Mouse (Mus musculus): Measurements from ENCODE around the gene Tmem230. TPM values are rescaled to one million over a fixed set of nuclear protein-coding genes. Genes with fewer than 3 reads are reported as not detected.

Gene Tmem230
- total and polyA plus RNA-seq, 2 experiments from 2014 or later, result 37.1 to 46.1 TPM

DNA sequence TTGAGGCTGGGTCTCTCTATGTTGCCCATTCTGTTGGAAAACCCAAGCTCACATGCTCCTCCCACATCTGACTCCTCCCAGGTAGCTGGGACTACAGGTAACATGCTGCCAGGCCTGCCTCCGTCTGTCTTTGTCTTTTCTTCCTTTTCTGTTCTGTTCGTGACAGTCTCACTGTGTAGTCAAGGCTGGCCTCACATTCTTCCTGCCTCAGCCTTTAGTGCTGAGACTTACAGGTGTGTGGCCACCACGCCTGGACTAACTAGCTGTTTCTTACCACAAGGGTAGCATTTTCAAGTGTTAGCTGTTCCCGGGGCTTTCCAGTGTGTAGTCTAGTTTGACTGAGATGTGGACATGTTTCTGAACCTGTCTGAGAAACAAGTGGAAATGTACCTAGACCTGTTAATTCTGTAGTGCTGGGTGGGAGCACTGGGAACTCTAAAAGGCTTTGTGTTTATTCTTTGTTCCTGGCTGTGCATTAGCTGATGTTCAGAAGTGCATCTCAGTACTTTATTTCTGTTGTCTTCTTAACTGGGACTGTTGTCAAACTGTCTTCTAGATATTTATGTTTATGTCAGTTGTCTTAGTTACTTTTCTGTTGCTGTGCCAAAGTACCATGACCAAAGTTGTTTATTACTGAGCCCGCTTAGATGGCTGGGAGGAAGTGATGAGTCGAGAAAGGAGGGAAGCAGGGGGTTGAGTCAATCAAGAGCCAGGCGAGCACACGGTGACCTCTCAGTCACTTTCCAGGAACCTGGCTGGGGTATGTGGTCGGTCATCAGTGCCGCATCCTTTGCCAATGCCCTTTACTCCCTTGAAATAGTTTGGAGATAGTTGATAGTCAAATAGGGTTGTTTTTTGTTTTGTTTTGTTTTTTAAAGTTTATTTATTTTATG is 34.2 kb upstream of the Tmem230 start:
- Histone ChIP-seq H3K9ac (replicated peaks; ENCODE audit: low read depth, low read length) (no peak overlapping the region), H3K4me1 (ENCODE audit: control insufficient read depth, insufficient read depth) (peaks cover 58% of the 10 kb centered on the region)

DNA sequence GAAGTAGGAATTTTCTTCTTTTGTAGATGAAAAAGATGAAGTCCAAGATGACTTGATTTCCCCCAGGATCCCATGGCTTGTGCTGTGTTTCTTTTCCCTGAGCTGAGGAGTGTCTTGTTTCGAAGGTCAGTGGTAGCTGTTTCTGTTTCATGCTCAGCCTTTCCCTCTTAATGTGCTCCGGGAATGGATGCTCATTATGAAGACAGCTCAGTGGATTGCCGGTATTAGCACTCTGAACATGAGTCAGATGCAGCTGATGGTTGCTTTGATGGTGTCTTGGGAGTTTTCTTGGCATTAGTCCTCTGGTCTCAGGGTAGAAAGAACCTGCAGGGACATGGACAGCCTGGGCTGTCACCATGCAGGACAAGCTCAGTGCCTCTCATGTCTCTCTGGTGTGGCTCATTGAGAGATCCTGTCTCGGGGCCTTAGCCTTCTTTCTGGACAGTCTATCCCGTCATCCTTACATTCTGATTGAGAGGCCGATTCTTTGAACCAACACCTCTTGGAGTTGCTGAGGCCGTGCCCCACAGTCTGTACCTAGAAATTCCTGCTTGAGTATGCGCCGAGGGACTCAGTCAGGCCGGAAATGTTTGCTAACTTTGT is 33.0 kb upstream of the Tmem230 start:
- ATAC-seq (ENCODE audit: insufficient read depth, low read depth) (no peak), DNase-seq (ENCODE audit: low spot score) (no peak)
- H3K4me2 ChIP-seq (ENCODE audit: low read depth, low read length), result no peak overlapping the region
- no peaks in the 10 kb centered on the region for H3K27me3 ChIP-seq (ENCODE audit: control insufficient read depth, insufficient read depth, low read length)
- TF ChIP-seq EP300 (IDR thresholded peaks at IDR 0.05; ENCODE audit: low read depth) (no peak), CTCF (IDR thresholded peaks at IDR 0.05; ENCODE audit: low read depth) (no peak)
- 0 out of 2 replicates have a peak, but pooled peaks cover 7% of the 10 kb centered on the region for H3K36me3 ChIP-seq (replicated peaks; ENCODE audit: control insufficient read depth, insufficient read depth, low read length)
- 89% methylated on average over 10 of the region's 10 CpGs for WGBS
- no peak overlapping the region for H3K9ac ChIP-seq (replicated peaks; ENCODE audit: low read depth, low read length)
- peak overlapping the region; percentile 22; the same call in 1 of the 2 replicates for H3K27ac ChIP-seq (ENCODE audit: low read depth)
- H3K9me3 ChIP-seq (replicated peaks; ENCODE audit: control insufficient read depth, low read length), result no peaks in the 10 kb centered on the region
- H3K4me1 ChIP-seq (ENCODE audit: control insufficient read depth, insufficient read depth), result peaks cover 50% of the 10 kb centered on the region
- H3K4me3 ChIP-seq (ENCODE audit: low read depth, low read length), result no peak overlapping the region

More for the DNA sequence above, 34.2 kb upstream of the Tmem230 start:
- 42% methylated on average over 10 of the region's 10 CpGs for WGBS
- H3K4me3 ChIP-seq (ENCODE audit: low read depth, low read length), result no peak overlapping the region
- no peaks in the 10 kb centered on the region for H3K27me3 ChIP-seq (ENCODE audit: control insufficient read depth, insufficient read depth, low read length)
- no peak for TF ChIP-seq EP300 (IDR thresholded peaks at IDR 0.05; ENCODE audit: low read depth)
- no peak for TF ChIP-seq CTCF (IDR thresholded peaks at IDR 0.05; ENCODE audit: low read depth)
- no peaks in the 10 kb centered on the region for H3K9me3 ChIP-seq (replicated peaks; ENCODE audit: control insufficient read depth, low read length)
- peak overlapping the region; percentile 88 for H3K27ac ChIP-seq (ENCODE audit: low read depth)
- no peak overlapping the region for H3K4me2 ChIP-seq (ENCODE audit: low read depth, low read length)
- ATAC-seq (ENCODE audit: insufficient read depth, low read depth), result no peak
- DNase-seq (ENCODE audit: low spot score), result peak; percentile 51
- H3K36me3 ChIP-seq (replicated peaks; ENCODE audit: control insufficient read depth, insufficient read depth, low read length), result 0 out of 2 replicates have a peak, but pooled peaks cover 7% of the 10 kb centered on the region

DNA sequence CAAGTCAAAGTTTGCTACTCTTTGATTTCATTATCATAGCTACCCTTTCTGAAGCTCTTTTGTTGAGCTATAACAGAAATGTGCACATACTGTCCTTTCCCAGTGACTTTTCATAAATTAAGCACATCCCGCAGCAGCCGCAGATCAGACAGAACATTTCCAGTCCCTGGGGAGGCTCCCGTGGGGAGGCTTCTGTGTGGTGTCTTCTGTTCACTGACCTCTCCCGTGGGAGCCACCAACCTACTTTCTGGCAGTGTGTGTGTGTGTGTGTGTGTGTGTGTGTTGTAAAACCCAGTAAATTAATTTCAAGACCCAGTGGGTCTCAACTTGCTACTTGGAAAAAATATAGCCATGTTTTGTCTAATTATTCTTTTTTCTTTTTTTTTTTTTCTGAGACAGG is 32.4 kb upstream of the Tmem230 start:
- TF ChIP-seq EP300 (IDR thresholded peaks at IDR 0.05; ENCODE audit: low read depth), result no peak
- TF ChIP-seq CTCF (IDR thresholded peaks at IDR 0.05; ENCODE audit: low read depth), result no peak
- H3K27me3 ChIP-seq (ENCODE audit: control insufficient read depth, insufficient read depth, low read length), result no peaks in the 10 kb centered on the region
- WGBS, result 67% methylated on average over 4 of the region's 4 CpGs
- no peak for ATAC-seq (ENCODE audit: insufficient read depth, low read depth)
- no peak overlapping the region for H3K4me3 ChIP-seq (ENCODE audit: low read depth, low read length)
- H3K9ac ChIP-seq (replicated peaks; ENCODE audit: low read depth, low read length), result no peak overlapping the region
- no peak for DNase-seq (ENCODE audit: low spot score)
- peak overlapping the region; percentile 52; the same call in 1 of the 2 replicates for H3K27ac ChIP-seq (ENCODE audit: low read depth)
- H3K9me3 ChIP-seq (replicated peaks; ENCODE audit: control insufficient read depth, low read length), result no peaks in the 10 kb centered on the region
- no peak overlapping the region for H3K4me2 ChIP-seq (ENCODE audit: low read depth, low read length)
- H3K36me3 ChIP-seq (replicated peaks; ENCODE audit: control insufficient read depth, insufficient read depth, low read length), result 0 out of 2 replicates have a peak, but pooled peaks cover 7% of the 10 kb centered on the region
- H3K4me1 ChIP-seq (ENCODE audit: control insufficient read depth, insufficient read depth), result peaks cover 47% of the 10 kb centered on the region

DNA sequence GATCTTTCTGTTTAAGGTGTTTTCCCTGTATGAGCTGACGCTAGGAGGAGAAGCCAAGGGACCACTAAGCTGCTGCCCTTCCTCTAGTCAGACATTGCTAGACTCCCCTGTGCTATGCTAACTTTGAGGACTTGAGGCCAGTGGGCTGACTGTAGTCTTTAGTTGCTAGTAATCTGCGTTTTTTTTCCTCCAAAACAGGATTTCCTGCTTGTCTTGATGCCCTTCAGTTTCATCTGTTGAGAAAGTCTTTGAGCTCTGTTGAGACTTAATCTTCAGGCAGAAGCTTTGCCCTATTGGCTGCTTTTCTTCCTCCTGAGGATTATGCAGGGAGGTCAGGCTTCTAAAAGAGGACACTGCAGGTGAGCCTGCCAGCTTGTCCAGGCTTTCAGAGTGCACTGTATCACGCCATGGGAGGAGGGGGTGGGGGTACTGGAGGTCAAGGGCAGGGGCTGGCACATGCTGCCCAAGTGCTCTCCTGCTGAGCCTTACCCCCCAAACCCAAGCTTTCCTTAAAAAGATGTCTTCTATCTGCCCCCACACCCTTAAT is 31.8 kb upstream of the Tmem230 start:
- 0 out of 2 replicates have a peak, but pooled peaks cover 7% of the 10 kb centered on the region for H3K36me3 ChIP-seq (replicated peaks; ENCODE audit: control insufficient read depth, insufficient read depth, low read length)
- H3K9me3 ChIP-seq (replicated peaks; ENCODE audit: control insufficient read depth, low read length), result no peaks in the 10 kb centered on the region
- peak overlapping the region; percentile 52 for H3K27ac ChIP-seq (ENCODE audit: low read depth)
- H3K4me1 ChIP-seq (ENCODE audit: control insufficient read depth, insufficient read depth), result peaks cover 44% of the 10 kb centered on the region
- no peak overlapping the region for H3K4me3 ChIP-seq (ENCODE audit: low read depth, low read length)
- no peak overlapping the region for H3K9ac ChIP-seq (replicated peaks; ENCODE audit: low read depth, low read length)
- ATAC-seq (ENCODE audit: insufficient read depth, low read depth), result no peak
- H3K4me2 ChIP-seq (ENCODE audit: low read depth, low read length), result no peak overlapping the region
- 61% methylated on average over 3 of the region's 3 CpGs for WGBS
- no peak for TF ChIP-seq EP300 (IDR thresholded peaks at IDR 0.05; ENCODE audit: low read depth)
- no peak for TF ChIP-seq CTCF (IDR thresholded peaks at IDR 0.05; ENCODE audit: low read depth)
- no peak for DNase-seq (ENCODE audit: low spot score)
- no peaks in the 10 kb centered on the region for H3K27me3 ChIP-seq (ENCODE audit: control insufficient read depth, insufficient read depth, low read length)

DNA sequence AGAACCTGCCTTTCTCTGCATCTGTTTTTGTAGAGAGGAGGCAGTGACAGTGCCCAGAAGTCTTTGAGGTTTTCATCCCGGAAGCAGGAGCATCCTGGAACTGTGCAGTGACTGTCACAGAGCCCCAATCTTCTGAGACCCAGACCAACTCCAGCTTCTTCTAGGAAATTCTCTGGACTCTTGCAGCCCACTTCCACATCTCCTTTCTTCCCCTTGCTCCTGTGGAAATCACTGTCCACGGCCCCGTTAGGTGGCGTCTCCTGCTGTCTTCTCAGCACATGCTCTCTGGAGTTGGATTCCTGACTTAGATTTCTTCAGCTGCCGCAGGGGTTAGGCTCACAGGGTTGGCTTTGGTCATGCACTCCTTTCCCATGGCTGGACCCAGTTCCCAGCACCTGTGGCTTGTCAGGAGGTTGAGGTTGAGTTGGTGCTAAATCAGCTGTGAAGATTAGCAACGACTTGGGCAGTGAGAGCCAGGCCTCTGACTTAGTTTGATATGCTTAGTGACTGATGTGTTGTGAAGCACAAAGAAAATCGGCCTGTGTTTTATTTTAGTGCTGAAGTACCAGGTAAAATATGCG is 30.8 kb upstream of the Tmem230 start:
- H3K9me3 ChIP-seq (replicated peaks; ENCODE audit: control insufficient read depth, low read length), result no peaks in the 10 kb centered on the region
- H3K4me3 ChIP-seq (ENCODE audit: low read depth, low read length), result no peak overlapping the region
- no peak for ATAC-seq (ENCODE audit: insufficient read depth, low read depth)
- H3K36me3 ChIP-seq (replicated peaks; ENCODE audit: control insufficient read depth, insufficient read depth, low read length), result 0 out of 2 replicates have a peak, but pooled peaks cover 7% of the 10 kb centered on the region
- no peak overlapping the region for H3K4me2 ChIP-seq (ENCODE audit: low read depth, low read length)
- peaks cover 34% of the 10 kb centered on the region for H3K4me1 ChIP-seq (ENCODE audit: control insufficient read depth, insufficient read depth)
- no peak for DNase-seq (ENCODE audit: low spot score)
- no peaks in the 10 kb centered on the region for H3K27me3 ChIP-seq (ENCODE audit: control insufficient read depth, insufficient read depth, low read length)
- WGBS, result 59% methylated on average over 8 of the region's 8 CpGs
- H3K9ac ChIP-seq (replicated peaks; ENCODE audit: low read depth, low read length), result no peak overlapping the region
- TF ChIP-seq CTCF (IDR thresholded peaks at IDR 0.05; ENCODE audit: low read depth), result no peak
- TF ChIP-seq EP300 (IDR thresholded peaks at IDR 0.05; ENCODE audit: low read depth), result no peak
- no peak overlapping the region; the same call in 1 of the 2 replicates for H3K27ac ChIP-seq (ENCODE audit: low read depth)

All from heart, postnatal 0 days (tissue).